Mouse (Mus musculus) 3T3-L1 (cell line): Measurements from ENCODE around the gene Gm3633.
"Not testable (repeated sequence)": the region's sequence is repeated elsewhere in the genome, so short reads cannot be mapped to it uniquely, and the experiment has no call there.

Source experiments
- DNase-seq: peaks from one replicate; pipeline ENCODE4 v3.0.0-alpha.2; 2015; ENCODE audit warnings: low read depth, low spot score

Gene Gm3633

GRCm38 (mm10) chr14:42641817-42642216 lies at the start of gene Gm3633:
Gene Gm3633, minus strand, starts transcription at chr14:42641917.
- DNase-seq = not testable (repeated sequence)

GRCm38 (mm10) chr14:42655638-42656037 lies 13.9 kb upstream of the Gm3633 start, which contains the start of gene Gm10378:
Gene Gm10378, plus strand, starts transcription at chr14:42655938.
- not testable (repeated sequence) for DNase-seq

- DNase-seq = not testable (repeated sequence)
These were observed 41.9 kb downstream of the Gm3633 start, which contains the start of gene Gm17124 for GRCm38 (mm10) chr14:42599782-42600181. Gene Gm17124, minus strand, starts transcription at chr14:42599882.
